Mouse (Mus musculus): ENCODE data around the gene St6gal1. TPM values are rescaled to one million over a fixed set of nuclear protein-coding genes. Genes with fewer than 3 reads are reported as not detected.

St6gal1 gene
- polyA plus RNA-seq, 1 experiment from 2014 or later, result 34.9 TPM

- Histone ChIP-seq H3K4me3 (ENCODE audit: low read depth, low read length) (no peak overlapping the region), H3K9ac (replicated peaks; ENCODE audit: low read length) (no peak overlapping the region), H3K27me3 (ENCODE audit: control insufficient read depth, insufficient read depth, low read length) (no peaks in the 10 kb centered on the region), H3K4me2 (ENCODE audit: low read depth, low read length) (no peak overlapping the region), H3K4me1 (ENCODE audit: control insufficient read depth, insufficient read depth, low read length) (no peaks in the 10 kb centered on the region), H3K36me3 (replicated peaks; ENCODE audit: control insufficient read depth, insufficient read depth, low read depth, low read length) (no peaks in the 10 kb centered on the region; the same call in 1 of the 2 replicates), H3K27ac (replicated peaks; ENCODE audit: low read depth, low read length) (no peak overlapping the region), H3K9me3 (replicated peaks; ENCODE audit: control insufficient read depth, low read length) (no peaks in the 10 kb centered on the region)
- ATAC-seq (replicated peaks; ENCODE audit: insufficient number of reproducible peaks, low FRiP score, low TSS enrichment, low read depth) (no peak), DNase-seq (ENCODE audit: low spot score) (no peak)
- 84% methylated on average over 3 of the region's 3 CpGs for WGBS
These were observed 137.0 kb downstream of the St6gal1 start for GRCm38 (mm10) chr16:23361434-23361970.

- WGBS, result 81% methylated on average over 2 of the region's 2 CpGs
- H3K27me3 ChIP-seq (ENCODE audit: control insufficient read depth, insufficient read depth, low read length), result no peaks in the 10 kb centered on the region
- H3K36me3 ChIP-seq (replicated peaks; ENCODE audit: control insufficient read depth, insufficient read depth, low read depth, low read length), result no peaks in the 10 kb centered on the region
These were observed 139.9 kb downstream of the St6gal1 start for GRCm38 (mm10) chr16:23364328-23364990.

GRCm38 (mm10) chr16:23369124-23369523 lies 144.6 kb downstream of the St6gal1 start:
- Histone ChIP-seq H3K4me1 (ENCODE audit: control insufficient read depth, insufficient read depth, low read length) (no peaks in the 10 kb centered on the region), H3K4me2 (ENCODE audit: low read depth, low read length) (no peak overlapping the region), H3K9ac (replicated peaks; ENCODE audit: low read length) (no peak overlapping the region), H3K9me3 (replicated peaks; ENCODE audit: control insufficient read depth, low read length) (no peaks in the 10 kb centered on the region), H3K27me3 (ENCODE audit: control insufficient read depth, insufficient read depth, low read length) (no peaks in the 10 kb centered on the region), H3K4me3 (ENCODE audit: low read depth, low read length) (no peak overlapping the region), H3K27ac (replicated peaks; ENCODE audit: low read depth, low read length) (no peak overlapping the region), H3K36me3 (replicated peaks; ENCODE audit: control insufficient read depth, insufficient read depth, low read depth, low read length) (no peaks in the 10 kb centered on the region)
- ATAC-seq (replicated peaks; ENCODE audit: insufficient number of reproducible peaks, low FRiP score, low TSS enrichment, low read depth), result no peak
- WGBS, result 58% methylated on average over 3 of the region's 3 CpGs
- no peak for DNase-seq (ENCODE audit: low spot score)

More at GRCm38 (mm10) chr16:23364328-23364990, 139.9 kb downstream of the St6gal1 start:
- no peak for DNase-seq (ENCODE audit: low spot score)
- no peak overlapping the region for H3K4me2 ChIP-seq (ENCODE audit: low read depth, low read length)
- no peak overlapping the region for H3K9ac ChIP-seq (replicated peaks; ENCODE audit: low read length)
- H3K4me1 ChIP-seq (ENCODE audit: control insufficient read depth, insufficient read depth, low read length), result no peaks in the 10 kb centered on the region
- no peaks in the 10 kb centered on the region for H3K9me3 ChIP-seq (replicated peaks; ENCODE audit: control insufficient read depth, low read length)
- no peak overlapping the region for H3K4me3 ChIP-seq (ENCODE audit: low read depth, low read length)
- no peak for ATAC-seq (replicated peaks; ENCODE audit: insufficient number of reproducible peaks, low FRiP score, low TSS enrichment, low read depth)
- no peak overlapping the region for H3K27ac ChIP-seq (replicated peaks; ENCODE audit: low read depth, low read length)

GRCm38 (mm10) chr16:23370724-23371123 lies 146.2 kb downstream of the St6gal1 start:
- Histone ChIP-seq H3K36me3 (replicated peaks; ENCODE audit: control insufficient read depth, insufficient read depth, low read depth, low read length) (no peaks in the 10 kb centered on the region), H3K9ac (replicated peaks; ENCODE audit: low read length) (no peak overlapping the region), H3K9me3 (replicated peaks; ENCODE audit: control insufficient read depth, low read length) (no peaks in the 10 kb centered on the region), H3K27me3 (ENCODE audit: control insufficient read depth, insufficient read depth, low read length) (no peaks in the 10 kb centered on the region), H3K4me2 (ENCODE audit: low read depth, low read length) (no peak overlapping the region), H3K27ac (replicated peaks; ENCODE audit: low read depth, low read length) (no peak overlapping the region), H3K4me3 (ENCODE audit: low read depth, low read length) (no peak overlapping the region), H3K4me1 (ENCODE audit: control insufficient read depth, insufficient read depth, low read length) (no peaks in the 10 kb centered on the region)
- ATAC-seq (replicated peaks; ENCODE audit: insufficient number of reproducible peaks, low FRiP score, low TSS enrichment, low read depth) (no peak), DNase-seq (ENCODE audit: low spot score) (no peak)
- WGBS, result 86% methylated on average over 7 of the region's 7 CpGs

GRCm38 (mm10) chr16:23372340-23372739 lies 147.8 kb downstream of the St6gal1 start:
- no peak for DNase-seq (ENCODE audit: low spot score)
- Histone ChIP-seq H3K9ac (replicated peaks; ENCODE audit: low read length) (no peak overlapping the region), H3K27me3 (ENCODE audit: control insufficient read depth, insufficient read depth, low read length) (no peaks in the 10 kb centered on the region), H3K4me1 (ENCODE audit: control insufficient read depth, insufficient read depth, low read length) (no peaks in the 10 kb centered on the region), H3K27ac (replicated peaks; ENCODE audit: low read depth, low read length) (no peak overlapping the region), H3K36me3 (replicated peaks; ENCODE audit: control insufficient read depth, insufficient read depth, low read depth, low read length) (no peaks in the 10 kb centered on the region), H3K9me3 (replicated peaks; ENCODE audit: control insufficient read depth, low read length) (no peaks in the 10 kb centered on the region), H3K4me2 (ENCODE audit: low read depth, low read length) (no peak overlapping the region), H3K4me3 (ENCODE audit: low read depth, low read length) (no peak overlapping the region)
- 88% methylated on average over 2 of the region's 2 CpGs for WGBS
- ATAC-seq (replicated peaks; ENCODE audit: insufficient number of reproducible peaks, low FRiP score, low TSS enrichment, low read depth), result no peak

GRCm38 (mm10) chr16:23374068-23374467 lies 149.5 kb downstream of the St6gal1 start:
- no peak overlapping the region for H3K4me3 ChIP-seq (ENCODE audit: low read depth, low read length)
- H3K9ac ChIP-seq (replicated peaks; ENCODE audit: low read length), result no peak overlapping the region
- no peak overlapping the region for H3K4me2 ChIP-seq (ENCODE audit: low read depth, low read length)
- no peak for DNase-seq (ENCODE audit: low spot score)
- H3K9me3 ChIP-seq (replicated peaks; ENCODE audit: control insufficient read depth, low read length), result no peaks in the 10 kb centered on the region
- ATAC-seq (replicated peaks; ENCODE audit: insufficient number of reproducible peaks, low FRiP score, low TSS enrichment, low read depth), result no peak
- no peaks in the 10 kb centered on the region for H3K4me1 ChIP-seq (ENCODE audit: control insufficient read depth, insufficient read depth, low read length)
- no peaks in the 10 kb centered on the region for H3K36me3 ChIP-seq (replicated peaks; ENCODE audit: control insufficient read depth, insufficient read depth, low read depth, low read length)
- no peaks in the 10 kb centered on the region for H3K27me3 ChIP-seq (ENCODE audit: control insufficient read depth, insufficient read depth, low read length)
- 82% methylated on average over 4 of the region's 4 CpGs for WGBS
- no peak overlapping the region for H3K27ac ChIP-seq (replicated peaks; ENCODE audit: low read depth, low read length)

- Histone ChIP-seq H3K27ac (replicated peaks; ENCODE audit: low read depth, low read length) (no peak overlapping the region), H3K9me3 (replicated peaks; ENCODE audit: control insufficient read depth, low read length) (no peaks in the 10 kb centered on the region), H3K4me3 (ENCODE audit: low read depth, low read length) (no peak overlapping the region), H3K9ac (replicated peaks; ENCODE audit: low read length) (no peak overlapping the region), H3K4me2 (ENCODE audit: low read depth, low read length) (no peak overlapping the region), H3K4me1 (ENCODE audit: control insufficient read depth, insufficient read depth, low read length) (no peaks in the 10 kb centered on the region), H3K27me3 (ENCODE audit: control insufficient read depth, insufficient read depth, low read length) (no peaks in the 10 kb centered on the region), H3K36me3 (replicated peaks; ENCODE audit: control insufficient read depth, insufficient read depth, low read depth, low read length) (no peaks in the 10 kb centered on the region)
- ATAC-seq (replicated peaks; ENCODE audit: insufficient number of reproducible peaks, low FRiP score, low TSS enrichment, low read depth) (no peak), DNase-seq (ENCODE audit: low spot score) (no peak)
- 83% methylated on average over 5 of the region's 5 CpGs for WGBS
These were observed 150.4 kb downstream of the St6gal1 start for GRCm38 (mm10) chr16:23374938-23375337.

GRCm38 (mm10) chr16:23376189-23376588 lies 151.6 kb downstream of the St6gal1 start:
- DNase-seq (ENCODE audit: low spot score), result no peak
- H3K4me2 ChIP-seq (ENCODE audit: low read depth, low read length), result no peak overlapping the region

More at GRCm38 (mm10) chr16:23376189-23376588, 151.6 kb downstream of the St6gal1 start:
- no peaks in the 10 kb centered on the region for H3K9me3 ChIP-seq (replicated peaks; ENCODE audit: control insufficient read depth, low read length)
- WGBS, result 62% methylated on average over 10 of the region's 10 CpGs
- no peak overlapping the region for H3K9ac ChIP-seq (replicated peaks; ENCODE audit: low read length)
- ATAC-seq (replicated peaks; ENCODE audit: insufficient number of reproducible peaks, low FRiP score, low TSS enrichment, low read depth), result no peak
- H3K4me3 ChIP-seq (ENCODE audit: low read depth, low read length), result no peak overlapping the region
- no peak overlapping the region for H3K27ac ChIP-seq (replicated peaks; ENCODE audit: low read depth, low read length)
- no peaks in the 10 kb centered on the region for H3K4me1 ChIP-seq (ENCODE audit: control insufficient read depth, insufficient read depth, low read length)
- H3K27me3 ChIP-seq (ENCODE audit: control insufficient read depth, insufficient read depth, low read length), result no peaks in the 10 kb centered on the region
- H3K36me3 ChIP-seq (replicated peaks; ENCODE audit: control insufficient read depth, insufficient read depth, low read depth, low read length), result no peaks in the 10 kb centered on the region

Measured in embryonic facial prominence, embryonic 11.5 days (tissue).